Mouse (Mus musculus) liver, adult 2 months (tissue): Measurements from ENCODE around the gene Ppp6r3.

ENCODE experiments used
- CTCF ChIP-seq: fragments of 200-500 bp; IDR thresholded peaks from 2 replicates; pipeline ENCODE4 v1.5.1; 2011; ENCODE audit warnings: low read depth, low read length, control low read depth
- POLR2A ChIP-seq: fragments of 200-500 bp; IDR thresholded peaks from 2 replicates; pipeline ENCODE4 v1.6.1; 2011; ENCODE audit warnings: low read length, control low read depth; ENCODE audit not compliant: insufficient read depth; ENCODE audit errors: extremely low read depth

DNA sequence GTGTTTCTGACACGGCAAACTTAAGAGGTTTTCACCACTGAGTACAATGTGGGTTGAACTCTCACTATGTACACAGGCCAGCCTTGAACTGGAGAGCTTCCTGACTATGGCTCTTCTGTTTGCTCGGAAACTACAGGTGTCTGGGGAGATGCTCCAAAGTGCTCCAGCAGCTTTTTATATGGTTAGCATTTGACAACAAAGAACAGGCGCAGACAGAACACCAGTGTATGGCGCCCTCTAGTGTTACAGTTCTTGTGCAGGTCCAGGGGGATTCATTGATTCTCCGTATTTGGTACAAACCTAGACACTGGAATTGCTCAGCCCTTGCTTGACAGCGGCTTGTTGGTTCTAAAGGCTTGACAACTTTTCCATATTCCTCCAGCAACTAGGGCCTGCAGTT lies 124.4 kb downstream of the Ppp6r3 start:
- peak; percentile 41; the same call in 1 of the 2 replicates for TF ChIP-seq CTCF
- no peak for TF ChIP-seq POLR2A
